Mouse (Mus musculus) bone marrow, adult 2 months (tissue): ENCODE data around the gene Apoc1. TPM values are rescaled to one million over a fixed set of nuclear protein-coding genes. Genes with fewer than 3 reads are reported as not detected.

Experiments
- H3K27ac ChIP-seq: fragments of 200-500 bp; 2 replicates; pipeline ENCODE4 v1.5.1; 2012; ENCODE audit warnings: low read depth, mild to moderate bottlenecking, control low read depth, inconsistent platforms, low read length; ENCODE audit not compliant: control insufficient read depth, poor library complexity, insufficient read depth
- H3K4me1 ChIP-seq: fragments of 200-500 bp; 2 replicates; pipeline ENCODE4 v1.6.1; 2011; ENCODE audit warnings: low read length; ENCODE audit not compliant: control insufficient read depth, insufficient read depth
- H3K4me3 ChIP-seq: fragments of 200-500 bp; replicated peaks from 2 replicates; pipeline ENCODE3; 2011; ENCODE audit warnings: mild to moderate bottlenecking, low read depth, low read length, control low read depth; ENCODE audit not compliant: control insufficient read depth
- CTCF ChIP-seq: fragments of 200-500 bp; IDR thresholded peaks from 2 replicates; pipeline ENCODE4 v1.5.1; 2011; ENCODE audit warnings: low read length, control low read depth; ENCODE audit not compliant: control insufficient read depth, insufficient read depth
- POLR2A ChIP-seq: fragments of 200-500 bp; IDR thresholded peaks from 2 replicates; pipeline ENCODE4 v1.6.1; 2011; ENCODE audit warnings: low read depth, mild to moderate bottlenecking, control low read depth, low read length, borderline replicate concordance; ENCODE audit not compliant: control insufficient read depth
- WGBS: fragments of 180-500 bp; shearing (Covaris S2); methylation state at CpG from one replicate; pipeline ENCODE4 v1.1.7; 2018; 5-methylcytosine and 5-hydroxymethylcytosine counted together
- polyA plus RNA-seq: library from polyadenylated mRNA; stranded (reverse); fragments of >200 nt; gene quantifications from 2 replicates; pipeline ENCODE4 v1.2.4, GENCODE M21; 2011; ENCODE audit warnings: low replicate concordance; ENCODE audit not compliant: missing spikeins, insufficient read depth, insufficient read length

Apoc1 gene
- polyA plus RNA-seq, 1 experiment: 137 TPM

GRCm38 (mm10) chr7:19700299-19701068 lies 8.0 kb upstream of the Apoc1 start:
- 58% methylated on average over 12 of the region's 12 CpGs for WGBS

DNA sequence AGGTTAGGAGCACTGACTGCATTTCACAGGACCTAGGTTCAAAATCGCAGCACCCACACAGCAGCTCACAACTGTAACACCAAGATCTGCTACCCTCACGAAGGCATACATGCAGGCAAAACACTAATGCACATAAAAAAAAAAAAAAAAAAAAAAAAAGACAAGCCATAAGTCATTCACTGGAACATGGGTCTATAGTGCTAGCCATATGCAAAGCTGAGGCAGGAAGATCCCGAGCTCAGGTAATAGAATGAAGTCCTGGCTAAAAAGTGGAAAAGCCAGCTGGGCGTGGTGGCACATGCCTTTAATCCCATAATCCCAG lies 7.3 kb upstream of the Apoc1 start:
- TF ChIP-seq POLR2A: no peak
- TF ChIP-seq CTCF: no peak
- Histone ChIP-seq H3K4me3 (no peak overlapping the region), H3K4me1 (peaks cover 7% of the 10 kb centered on the region), H3K27ac (no peak overlapping the region)
- WGBS: 38% methylated on average over 4 of the region's 4 CpGs

More at GRCm38 (mm10) chr7:19700299-19701068, 8.0 kb upstream of the Apoc1 start:
- peak overlapping the region; percentile 40; the same call in 1 of the 2 replicates for H3K27ac ChIP-seq
- H3K4me3 ChIP-seq: no peak overlapping the region
- H3K4me1 ChIP-seq: peaks cover 7% of the 10 kb centered on the region
- no peak for TF ChIP-seq CTCF
- TF ChIP-seq POLR2A: no peak

DNA sequence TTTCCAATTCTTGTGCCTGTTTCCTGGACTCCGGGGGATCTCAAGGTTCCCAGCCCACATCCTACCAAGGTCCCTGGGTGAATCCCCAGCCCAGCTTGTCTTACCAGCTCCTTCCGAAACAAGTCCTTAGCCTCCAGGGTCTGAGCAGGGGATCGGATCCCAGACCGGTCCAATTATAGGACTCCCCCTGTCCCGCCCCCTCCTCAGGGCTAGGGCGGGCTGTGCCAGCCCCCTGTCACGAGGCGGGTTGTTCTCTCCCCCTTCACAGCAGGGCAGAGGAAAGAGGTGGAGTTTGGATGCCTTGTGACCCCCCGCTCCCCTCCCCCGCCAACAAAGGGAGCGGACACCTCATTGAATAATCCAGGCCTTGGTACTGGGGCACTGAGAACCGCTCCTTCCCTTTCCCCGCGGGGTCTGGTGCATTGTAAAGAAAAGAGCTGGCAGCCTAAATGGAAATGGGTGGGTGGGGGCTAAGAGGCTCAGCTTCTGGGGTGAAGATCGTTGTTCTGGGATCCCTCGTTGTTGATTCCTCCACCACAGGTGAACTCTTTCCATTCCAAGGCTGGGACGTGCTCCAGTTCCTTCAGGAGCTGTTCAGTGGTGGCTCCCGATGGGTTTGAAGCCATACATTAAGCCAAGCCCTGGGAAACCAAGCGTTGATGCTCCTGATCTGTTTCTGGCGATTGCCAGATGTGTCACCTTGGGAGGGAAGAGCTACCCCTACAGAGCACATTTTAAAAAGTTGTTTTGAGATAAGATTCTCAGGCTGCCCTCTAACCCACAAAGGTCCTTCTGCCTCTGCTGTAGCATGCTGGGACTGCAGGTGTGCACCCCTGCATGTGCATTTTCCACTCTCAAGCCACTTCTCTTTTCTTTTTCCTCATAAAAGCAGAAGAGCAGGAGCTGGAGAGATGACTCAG lies 6.7 kb upstream of the Apoc1 start, which contains the start of gene Apoe:
Gene Apoe (minus strand): TSS at position 282 of the 920 bp plus-strand sequence.
- TF ChIP-seq POLR2A (no peak), CTCF (no peak)
- Histone ChIP-seq H3K4me3 (peak within 1 kb of the TSS; percentile 19), H3K4me1 (peaks cover 7% of the 10 kb centered on the region), H3K27ac (peak within 1 kb of the TSS; percentile 73)
- 3% methylated on average over 20 of the region's 20 CpGs for WGBS

GRCm38 (mm10) chr7:19697949-19698906 lies 5.8 kb upstream of the Apoc1 start:
- Histone ChIP-seq H3K4me1 (peaks cover 7% of the 10 kb centered on the region), H3K27ac (peak overlapping the region; percentile 73; the same call in 1 of the 2 replicates), H3K4me3 (peak overlapping the region; percentile 19)
- TF ChIP-seq POLR2A: no peak
- no peak for TF ChIP-seq CTCF
- 6% methylated on average over 28 of the region's 28 CpGs for WGBS

- Histone ChIP-seq H3K27ac (no peak overlapping the region; the same call in 1 of the 2 replicates), H3K4me1 (peaks cover 10% of the 10 kb centered on the region), H3K4me3 (no peak overlapping the region)
- 93% methylated on average over 34 of the region's 34 CpGs for WGBS
- TF ChIP-seq POLR2A: no peak
- no peak for TF ChIP-seq CTCF
Observed at GRCm38 (mm10) chr7:19696336-19696873, 3.9 kb upstream of the Apoc1 start.

DNA sequence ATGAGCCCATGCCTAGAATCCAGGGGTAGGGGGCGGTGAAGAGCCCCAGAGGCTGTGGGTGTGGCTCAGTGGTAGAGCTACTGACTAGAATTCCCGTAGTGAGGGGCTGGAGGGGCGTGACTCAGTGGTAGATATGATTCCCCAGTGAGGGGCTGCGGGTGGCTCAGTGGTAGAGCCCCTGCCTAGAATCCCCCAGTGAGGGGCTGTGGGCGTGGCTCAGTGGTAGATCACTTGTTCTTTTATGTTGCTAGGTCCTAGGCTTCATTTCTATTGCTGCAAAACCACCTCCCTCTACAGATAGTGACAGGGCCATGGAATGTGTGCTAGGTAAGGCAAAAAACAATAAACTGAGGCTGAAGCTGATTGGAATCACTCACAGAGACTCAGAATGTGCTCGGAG lies 3.4 kb upstream of the Apoc1 start:
- TF ChIP-seq CTCF (no peak), POLR2A (no peak)
- no peak overlapping the region for H3K27ac ChIP-seq
- peaks cover 10% of the 10 kb centered on the region for H3K4me1 ChIP-seq
- no peak overlapping the region for H3K4me3 ChIP-seq
- WGBS: 74% methylated on average over 6 of the region's 6 CpGs

DNA sequence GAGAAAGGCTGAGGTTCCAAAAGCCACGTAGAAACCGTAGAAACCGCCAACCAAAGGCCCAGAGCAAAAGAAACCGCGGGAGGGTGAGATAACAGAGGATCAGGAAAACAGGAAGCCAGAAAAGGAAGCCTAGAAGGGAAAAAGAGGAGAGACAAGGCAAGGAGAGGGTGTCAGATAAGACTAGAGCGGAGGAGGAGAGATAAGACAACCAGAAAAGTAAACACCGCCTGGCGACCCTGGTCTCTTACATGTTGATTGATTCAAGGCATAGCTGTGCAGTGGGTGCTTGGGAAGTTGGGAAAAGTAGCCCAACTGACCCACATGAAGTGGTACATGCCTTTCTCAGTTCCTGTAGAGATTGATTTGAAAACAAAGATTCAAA lies 2.7 kb upstream of the Apoc1 start:
- TF ChIP-seq POLR2A (no peak), CTCF (no peak)
- peak overlapping the region; percentile 4; the same call in 1 of the 2 replicates for H3K27ac ChIP-seq
- no peak overlapping the region for H3K4me3 ChIP-seq
- WGBS: 19% methylated on average over 8 of the region's 8 CpGs
- H3K4me1 ChIP-seq: peaks cover 6% of the 10 kb centered on the region
